Mouse (Mus musculus): ENCODE results near the gene Rad9b. TPM values are rescaled to one million over a fixed set of nuclear protein-coding genes. Genes with fewer than 3 reads are reported as not detected.

Gene Rad9b
- total and polyA plus RNA-seq, 3 experiments = 9.0 to 10.4 (median 10.3) TPM

DNA sequence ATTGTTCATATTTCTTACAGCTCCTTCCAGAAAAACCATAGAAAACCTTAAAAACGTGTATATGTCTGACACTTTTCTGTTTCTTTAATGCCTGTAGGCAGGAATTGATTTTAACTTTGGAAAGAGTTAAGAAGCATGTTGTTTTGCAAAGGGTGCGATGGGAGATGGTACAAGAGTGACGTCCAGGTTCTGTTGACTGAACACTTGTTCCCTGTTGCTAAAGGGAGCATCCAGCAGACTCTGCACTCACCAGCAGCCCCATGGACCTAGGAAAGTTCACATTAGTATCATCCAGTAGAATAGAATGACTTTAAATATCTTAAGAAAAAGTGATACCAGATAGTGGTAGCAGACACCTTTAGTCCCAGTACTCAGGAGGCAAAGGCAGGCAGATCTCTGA lies 47.5 kb downstream of the Rad9b start:
- peaks cover 10 to 60% of the 10 kb centered on the region in 2 experiments; a peak in 3 of 4 replicates for H3K4me1 ChIP-seq (ENCODE audit: control insufficient read depth in 1 of 2, insufficient read depth in 2 of 2)
- H3K36me3 ChIP-seq (replicated peaks in 1 of 2; ENCODE audit: control insufficient read depth in 1 of 2, insufficient read depth in 1 of 2, low read length in 1 of 2) = peaks cover 11 to 75% of the 10 kb centered on the region in 2 experiments
- in situ Hi-C loops (cut with MboI; ENCODE audit: low pct_ligation_motif_present, low pct_unique_long_range_greater_than_20kb, low sequenced_read_pairs) = no loop called here

GRCm38 (mm10) chr5:122305472-122305871 lies 48.6 kb downstream of the Rad9b start:
- TF ChIP-seq MAFK (IDR thresholded peaks at IDR 0.05; ENCODE audit: insufficient replicate concordance, low read length) (0 out of 2 replicates have a peak, but pooled peaks have one; percentile 20), ELF1 (IDR thresholded peaks at IDR 0.05; ENCODE audit: low read depth, low read length) (no peak)
- no peaks in the 10 kb centered on the region for H3K9me3 ChIP-seq (replicated peaks; ENCODE audit: low read length)
- DNase-seq (ENCODE audit: extremely low read depth) = no peak
- no peaks in the 10 kb centered on the region for H3K27me3 ChIP-seq (replicated peaks)
- H3K4me2 ChIP-seq (ENCODE audit: insufficient read depth, low read depth, poor library complexity, severe bottlenecking) = no peak overlapping the region
- H3K27ac ChIP-seq (ENCODE audit: insufficient read depth, low read depth) = no peak overlapping the region
- peaks cover 10 to 75% of the 10 kb centered on the region in 2 experiments for H3K36me3 ChIP-seq (replicated peaks in 1 of 2; ENCODE audit: control insufficient read depth in 1 of 2, insufficient read depth in 1 of 2, low read length in 1 of 2)
- in situ Hi-C loops (cut with MboI; ENCODE audit: low pct_ligation_motif_present, low pct_unique_long_range_greater_than_20kb, low sequenced_read_pairs) (no loop called here), dilution Hi-C loops (cut with MboI; ENCODE audit: extremely low pct_ligation_motif_present, extremely low pct_unique_long_range_greater_than_20kb, low sequenced_read_pairs) (no loop called here)
- no peak overlapping the region for H3K4me3 ChIP-seq (replicated peaks in 1 of 3; ENCODE audit: low read depth in 2 of 3, low read length in 2 of 3, poor library complexity in 1 of 3)
- H3K4me1 ChIP-seq (ENCODE audit: control insufficient read depth in 1 of 2, insufficient read depth in 2 of 2) = peaks cover 10 to 50% of the 10 kb centered on the region in 2 experiments; a peak in 3 of 4 replicates
- H3K79me2 ChIP-seq (replicated peaks; ENCODE audit: control insufficient read depth, extremely low read depth, insufficient read depth, poor library complexity, severe bottlenecking) = peaks cover 14% of the 10 kb centered on the region
- H3K9ac ChIP-seq (ENCODE audit: insufficient read depth, low read depth) = no peak overlapping the region

More for the DNA sequence above, 47.5 kb downstream of the Rad9b start:
- H3K27ac ChIP-seq (ENCODE audit: insufficient read depth, low read depth) = no peak overlapping the region
- H3K4me2 ChIP-seq (ENCODE audit: insufficient read depth, low read depth, poor library complexity, severe bottlenecking) = no peak overlapping the region
- dilution Hi-C loops (cut with MboI; ENCODE audit: extremely low pct_ligation_motif_present, extremely low pct_unique_long_range_greater_than_20kb, low sequenced_read_pairs) = no loop called here
- no peaks in the 10 kb centered on the region for H3K27me3 ChIP-seq (replicated peaks)
- no peak overlapping the region for H3K9ac ChIP-seq (ENCODE audit: insufficient read depth, low read depth)
- no peaks in the 10 kb centered on the region for H3K9me3 ChIP-seq (replicated peaks; ENCODE audit: low read length)
- TF ChIP-seq TBP (conservative IDR thresholded peaks at IDR 0.05; ENCODE audit: low read depth, low read length) = no peak
- no peak for TF ChIP-seq NRF1 (IDR thresholded peaks at IDR 0.05; ENCODE audit: low read depth, low read length)
- no peak for TF ChIP-seq BHLHE40 (IDR thresholded peaks at IDR 0.05; ENCODE audit: low read depth, low read length)
- TF ChIP-seq CHD1 (IDR thresholded peaks at IDR 0.05; ENCODE audit: low read depth, low read length) = no peak
- TF ChIP-seq MEF2A (IDR thresholded peaks at IDR 0.05; ENCODE audit: borderline replicate concordance, low read depth, low read length) = no peak
- TF ChIP-seq USF2 (conservative IDR thresholded peaks at IDR 0.05; ENCODE audit: low read depth, low read length) = no peak
- TF ChIP-seq POLR2A (IDR thresholded peaks at IDR 0.05; ENCODE audit: low read depth, low read length) = no peak
- H3K4me3 ChIP-seq (replicated peaks in 1 of 3; ENCODE audit: low read depth in 2 of 3, low read length in 2 of 3, poor library complexity in 1 of 3) = no peak overlapping the region
- no peak for DNase-seq (ENCODE audit: extremely low read depth)
- H3K79me2 ChIP-seq (replicated peaks; ENCODE audit: control insufficient read depth, extremely low read depth, insufficient read depth, poor library complexity, severe bottlenecking) = peaks cover 8% of the 10 kb centered on the region

DNA sequence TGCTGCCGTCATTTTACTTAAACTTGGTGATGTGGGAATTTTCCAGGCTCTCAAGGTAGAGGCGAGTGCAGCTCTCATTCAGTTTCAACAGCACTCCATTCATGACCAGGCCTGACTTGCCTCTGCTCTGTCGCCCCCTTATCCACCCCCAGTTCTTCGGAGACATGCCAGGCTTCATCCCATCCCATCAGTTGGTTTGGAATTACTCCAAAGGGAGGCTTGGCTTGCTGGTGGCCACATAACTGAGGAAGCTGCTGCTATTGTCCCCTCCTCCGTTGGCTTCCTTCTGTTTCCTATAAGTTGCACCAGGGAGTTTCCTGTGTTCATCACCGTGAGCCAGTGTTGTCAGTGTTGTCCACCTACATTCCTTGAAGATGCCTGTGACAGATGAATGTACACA lies 49.5 kb downstream of the Rad9b start:
- H3K4me2 ChIP-seq (ENCODE audit: insufficient read depth, low read depth, poor library complexity, severe bottlenecking) = no peak overlapping the region
- no peak overlapping the region for H3K9ac ChIP-seq (ENCODE audit: insufficient read depth, low read depth)
- H3K36me3 ChIP-seq (replicated peaks in 1 of 2; ENCODE audit: control insufficient read depth in 1 of 2, insufficient read depth in 1 of 2, low read length in 1 of 2) = peaks cover 15 to 82% of the 10 kb centered on the region in 2 experiments
- H3K27me3 ChIP-seq (replicated peaks) = no peaks in the 10 kb centered on the region
- H3K4me1 ChIP-seq (ENCODE audit: control insufficient read depth in 1 of 2, insufficient read depth in 2 of 2) = peaks cover 9 to 44% of the 10 kb centered on the region in 2 experiments; a peak in 3 of 4 replicates
- no peak for TF ChIP-seq E2F4 (IDR thresholded peaks at IDR 0.05; ENCODE audit: insufficient replicate concordance, low read depth, low read length)
- TF ChIP-seq SIN3A (IDR thresholded peaks at IDR 0.05; ENCODE audit: low read length) = no peak
- no peak for TF ChIP-seq USF1 (IDR thresholded peaks at IDR 0.05; ENCODE audit: low read depth, low read length)
- no peak for TF ChIP-seq NRF1 (IDR thresholded peaks at IDR 0.05; ENCODE audit: low read depth, low read length)
- no peak for TF ChIP-seq GABPA (IDR thresholded peaks at IDR 0.05; ENCODE audit: insufficient replicate concordance, low read depth, low read length)
- TF ChIP-seq CHD2 (IDR thresholded peaks at IDR 0.05; ENCODE audit: low read length) = no peak
- no peak for TF ChIP-seq ZNF384 (IDR thresholded peaks at IDR 0.05; ENCODE audit: low read depth, low read length)
- no peak for TF ChIP-seq MAFK (IDR thresholded peaks at IDR 0.05; ENCODE audit: insufficient replicate concordance, low read length)
- TF ChIP-seq PAX5 (IDR thresholded peaks at IDR 0.05; ENCODE audit: low read length) = no peak
- no peak for TF ChIP-seq HCFC1 (IDR thresholded peaks at IDR 0.05; ENCODE audit: low read depth, low read length)
- H3K9me3 ChIP-seq (replicated peaks; ENCODE audit: low read length) = peaks cover 3% of the 10 kb centered on the region
- DNase-seq (ENCODE audit: extremely low read depth) = no peak
- H3K4me3 ChIP-seq (replicated peaks in 1 of 3; ENCODE audit: low read depth in 2 of 3, low read length in 2 of 3, poor library complexity in 1 of 3) = no peak overlapping the region
- dilution Hi-C loops (cut with MboI; ENCODE audit: extremely low pct_ligation_motif_present, extremely low pct_unique_long_range_greater_than_20kb, low sequenced_read_pairs) (no loop called here), in situ Hi-C loops (cut with MboI; ENCODE audit: low pct_ligation_motif_present, low pct_unique_long_range_greater_than_20kb, low sequenced_read_pairs) (no loop called here)
- peaks cover 22% of the 10 kb centered on the region for H3K79me2 ChIP-seq (replicated peaks; ENCODE audit: control insufficient read depth, extremely low read depth, insufficient read depth, poor library complexity, severe bottlenecking)
- H3K27ac ChIP-seq (ENCODE audit: insufficient read depth, low read depth) = no peak overlapping the region
